Mouse (Mus musculus) embryo, embryonic 9.5 days (tissue): Measurements from ENCODE around the gene Rabac1.

Experiments
- DNase-seq: peaks from one replicate; pipeline ENCODE4 v3.0.0-alpha.2; 2017; ENCODE audit errors: extremely low spot score

The Rabac1 gene

DNA sequence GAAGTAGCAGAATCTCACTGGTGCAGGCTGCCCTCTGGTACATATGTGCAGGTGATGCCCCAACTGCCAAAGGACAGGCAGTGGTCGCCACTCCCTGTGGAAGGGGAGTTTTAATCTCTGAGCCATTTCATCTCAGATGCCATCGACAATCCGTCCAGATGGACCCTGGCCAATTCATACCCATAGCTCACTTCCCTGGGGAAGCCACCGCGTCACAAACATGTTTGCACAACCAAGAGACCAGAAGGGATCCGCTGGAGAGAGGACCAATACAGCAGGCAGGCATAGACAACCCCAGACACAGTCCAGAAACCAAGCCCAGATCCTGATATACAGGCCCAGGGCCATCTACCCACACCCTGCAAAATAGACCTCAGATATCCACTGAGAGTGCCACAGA, 42.1 kb downstream of the Rabac1 start:
- DNase-seq: no peak
